Mouse (Mus musculus): ENCODE data around the gene Cldn6.

DNA sequence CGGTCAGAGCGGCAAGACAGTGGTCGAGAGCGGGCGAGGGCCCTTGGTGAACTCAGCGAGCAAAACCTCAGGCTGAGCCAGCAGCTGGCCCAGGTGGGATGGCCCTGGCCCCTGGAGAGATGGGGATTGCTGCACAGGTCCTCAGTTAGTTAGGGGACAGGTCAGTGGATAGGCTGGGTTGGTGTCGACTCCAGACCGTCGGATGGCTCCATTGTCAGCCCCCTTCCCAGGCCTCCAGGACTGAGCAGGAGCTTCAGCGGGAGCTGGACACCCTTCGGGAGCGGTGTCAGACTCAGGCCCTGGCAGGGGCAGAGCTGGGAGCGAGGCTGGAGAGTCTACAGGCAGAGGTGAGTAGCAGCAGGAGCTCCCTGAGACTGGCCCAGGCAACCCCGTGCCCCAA is 13.5 kb upstream of the Cldn6 start:
- TF ChIP-seq FLI1 (IDR thresholded peaks at IDR 0.05; ENCODE audit: low read length) (no peak), GATA1 (IDR thresholded peaks at IDR 0.05; ENCODE audit: borderline replicate concordance, low read length) (no peak)

All from megakaryocyte, embryonic 14.5 days (primary cell).